Mouse (Mus musculus): Measurements from ENCODE around the gene Krt73. TPM values are rescaled to one million over a fixed set of nuclear protein-coding genes. Genes with fewer than 3 reads are reported as not detected.

Krt73 gene
- polyA plus RNA-seq, 1 experiment = not detected

DNA sequence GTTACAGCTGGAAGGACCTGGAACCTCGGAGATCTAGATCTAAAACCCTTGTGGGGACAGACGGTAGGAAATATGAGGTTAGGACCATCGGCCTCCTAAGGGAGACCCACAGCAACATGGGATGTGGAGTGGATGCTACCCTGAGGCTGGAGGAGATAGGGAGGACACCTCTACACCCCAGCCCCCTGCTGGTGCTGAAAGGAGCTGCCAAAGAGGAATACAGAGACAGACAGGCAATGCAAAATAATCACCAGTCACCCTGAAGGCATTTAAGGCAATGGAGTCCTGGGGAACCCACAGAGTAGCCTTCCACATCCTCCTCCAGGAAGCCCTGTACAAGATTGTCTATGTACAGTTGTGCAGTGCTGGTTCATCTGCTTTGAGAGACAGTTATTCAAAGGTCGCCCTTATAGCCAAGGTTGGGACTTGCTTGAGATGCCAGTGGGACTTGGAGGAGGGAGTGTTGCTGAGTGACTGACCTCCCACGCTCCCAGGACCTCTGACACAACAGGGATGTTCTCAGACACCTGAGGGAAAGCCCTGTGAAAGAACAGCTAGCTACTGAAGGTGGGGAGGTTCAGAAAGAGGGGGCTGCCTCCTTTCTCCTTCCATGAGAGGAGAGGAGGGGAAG lies 30.0 kb downstream of the Krt73 start:
- TF ChIP-seq POLR2A (IDR thresholded peaks at IDR 0.05; ENCODE audit: low read depth, low read length) (no peak), CTCF (conservative IDR thresholded peaks at IDR 0.05; ENCODE audit: insufficient read depth, insufficient read length, low read depth, low read length) (peak; percentile 34; the same call in 1 of the 2 replicates)
- peak; percentile 10 for DNase-seq
- 73% methylated on average over 5 of the region's 5 CpGs for WGBS

GRCm38 (mm10) chr15:101770226-101770625 lies 31.9 kb downstream of the Krt73 start:
- Histone ChIP-seq H3K27ac (ENCODE audit: insufficient read depth, low read depth, low read length) (no peak overlapping the region), H3K4me1 (ENCODE audit: control insufficient read depth, insufficient read depth, low read length) (no peaks in the 10 kb centered on the region), H3K4me3 (ENCODE audit: insufficient read depth, low read depth, low read length) (no peak overlapping the region), H3K27me3 (replicated peaks; ENCODE audit: control insufficient read depth, insufficient read depth, low read length) (no peaks in the 10 kb centered on the region), H3K36me3 (ENCODE audit: control insufficient read depth, insufficient read depth, low read length) (no peaks in the 10 kb centered on the region)
- DNase-seq = no peak
- WGBS = 30% methylated on average over 8 of the region's 8 CpGs
- no peak for TF ChIP-seq POLR2A (IDR thresholded peaks at IDR 0.05; ENCODE audit: low read depth, low read length)
- no peak for TF ChIP-seq CTCF (conservative IDR thresholded peaks at IDR 0.05; ENCODE audit: insufficient read depth, insufficient read length, low read depth, low read length)

More for the DNA sequence above, 30.0 kb downstream of the Krt73 start:
- H3K27me3 ChIP-seq (replicated peaks; ENCODE audit: control insufficient read depth, insufficient read depth, low read length) = no peaks in the 10 kb centered on the region
- no peaks in the 10 kb centered on the region for H3K4me1 ChIP-seq (ENCODE audit: control insufficient read depth, insufficient read depth, low read length)
- no peak overlapping the region for H3K4me3 ChIP-seq (ENCODE audit: insufficient read depth, low read depth, low read length)
- H3K36me3 ChIP-seq (ENCODE audit: control insufficient read depth, insufficient read depth, low read length) = no peaks in the 10 kb centered on the region
- H3K27ac ChIP-seq (ENCODE audit: insufficient read depth, low read depth, low read length) = no peak overlapping the region

Other genes with a start within 250 kb of the Krt73 start
- gene Krt90, start 239.4 kb downstream of the Krt73 start, polyA plus RNA-seq (2012; rRNA removed) = not detected in 2 replicates
- not detected in 2 replicates for gene Krt75, start 228.4 kb downstream of the Krt73 start, polyA plus RNA-seq (2012; rRNA removed)
- gene Gm5414, start 174.2 kb downstream of the Krt73 start, polyA plus RNA-seq (2012; rRNA removed) = not detected in 2 replicates
- not detected in 2 replicates for gene Gm5478, start 155.0 kb downstream of the Krt73 start, polyA plus RNA-seq (2012; rRNA removed)
- not detected in 2 replicates for gene Krt6b, start 122.1 kb downstream of the Krt73 start, polyA plus RNA-seq (2012; rRNA removed)
- not detected in 2 replicates for gene Krt6a, start 108.0 kb downstream of the Krt73 start, polyA plus RNA-seq (2012; rRNA removed)
- 2.6 and 4.6 TPM in 2 replicates for gene Krt5, start 89.4 kb downstream of the Krt73 start, polyA plus RNA-seq (2012; rRNA removed)
- not detected in 2 replicates for gene Krt71, start 59.2 kb downstream of the Krt73 start, polyA plus RNA-seq (2012; rRNA removed)
- gene Krt72, start 15.9 kb downstream of the Krt73 start, polyA plus RNA-seq (2012; rRNA removed) = not detected in 2 replicates
- not detected in 2 replicates for gene Krt2, start 15.8 kb upstream of the Krt73 start, polyA plus RNA-seq (2012; rRNA removed)
- gene Krt1, start 48.4 kb upstream of the Krt73 start, polyA plus RNA-seq (2012; rRNA removed) = 0.05 and 0.11 TPM in 2 replicates
- not detected in 2 replicates for gene Krt77, start 67.4 kb upstream of the Krt73 start, polyA plus RNA-seq (2012; rRNA removed)
- gene Krt76, start 90.6 kb upstream of the Krt73 start, polyA plus RNA-seq (2012; rRNA removed) = not detected in 2 replicates
- 0.18 TPM in 1 of 2 replicates, not detected in the other for gene Krt4, start 122.4 kb upstream of the Krt73 start, polyA plus RNA-seq (2012; rRNA removed)
- gene Krt79, start 138.0 kb upstream of the Krt73 start, polyA plus RNA-seq (2012; rRNA removed) = 0.33 and 0.37 TPM in 2 replicates
- 0.02 TPM in 1 of 2 replicates, not detected in the other for gene Krt78, start 151.9 kb upstream of the Krt73 start, polyA plus RNA-seq (2012; rRNA removed)
- gene Krt8, start 202.1 kb upstream of the Krt73 start, polyA plus RNA-seq (2012; rRNA removed) = 82.8 and 88.0 TPM in 2 replicates
- 20.7 and 25.0 TPM in 2 replicates for gene Krt18, start 225.8 kb upstream of the Krt73 start, polyA plus RNA-seq (2012; rRNA removed)

All from kidney, adult 2 months (tissue).